Mouse (Mus musculus): ENCODE data around the gene Sacs. TPM values are rescaled to one million over a fixed set of nuclear protein-coding genes. Genes with fewer than 3 reads are reported as not detected.

Sacs gene
- polyA plus RNA-seq, 1 experiment from 2014 or later, result 2.4 TPM

DNA sequence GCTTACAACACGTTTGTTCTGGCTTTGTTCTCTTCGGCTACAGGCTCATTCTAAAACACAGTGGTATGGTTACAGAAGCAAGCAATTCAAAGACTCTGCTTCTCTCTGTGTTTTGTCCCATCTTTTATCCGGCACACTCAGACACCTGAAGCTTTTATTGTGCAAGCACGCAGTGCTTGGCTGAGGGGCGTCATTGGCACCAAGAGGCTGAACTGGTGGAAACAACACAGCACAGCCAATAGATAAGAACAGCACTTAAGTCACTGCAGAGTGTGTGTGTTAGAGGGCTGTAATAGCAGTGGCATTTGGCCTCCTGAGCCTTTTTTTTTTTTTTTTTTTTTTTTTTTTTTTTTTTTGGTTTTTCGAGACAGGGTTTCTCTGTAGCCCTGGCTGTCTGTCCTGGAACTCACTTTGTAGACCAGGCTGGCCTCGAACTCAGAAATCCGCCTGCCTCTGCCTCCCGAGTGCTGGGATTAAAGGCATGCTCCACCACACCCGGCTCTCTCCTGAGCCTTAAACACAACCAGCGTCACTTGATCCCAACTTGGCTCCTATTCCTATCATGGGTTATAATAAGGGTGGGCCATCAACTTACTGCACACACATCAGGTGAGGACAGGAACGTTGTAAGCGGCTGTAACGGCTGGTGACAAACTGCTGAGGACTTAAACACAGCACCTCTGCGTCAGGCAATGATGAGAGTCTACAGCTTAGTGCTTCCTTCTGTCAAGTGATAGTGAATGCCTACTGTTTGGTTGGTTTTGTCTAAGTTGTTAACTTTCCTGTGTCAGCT, 114.5 kb downstream of the Sacs start:
- Histone ChIP-seq H3K27ac (no peak overlapping the region), H3K36me3 (no peaks in the 10 kb centered on the region), H3K4me2 (no peak overlapping the region), H3K27me3 (no peaks in the 10 kb centered on the region), H3K9ac (no peak overlapping the region), H3K4me1 (no peaks in the 10 kb centered on the region), H3K4me3 (no peak overlapping the region), H3K9me3 (no peaks in the 10 kb centered on the region; the same call in 1 of the 2 replicates)
- ATAC-seq (ENCODE audit: insufficient number of reproducible peaks, low FRiP score, low TSS enrichment, low read depth), result no peak
- 81% methylated on average over 15 of the region's 15 CpGs for WGBS

DNA sequence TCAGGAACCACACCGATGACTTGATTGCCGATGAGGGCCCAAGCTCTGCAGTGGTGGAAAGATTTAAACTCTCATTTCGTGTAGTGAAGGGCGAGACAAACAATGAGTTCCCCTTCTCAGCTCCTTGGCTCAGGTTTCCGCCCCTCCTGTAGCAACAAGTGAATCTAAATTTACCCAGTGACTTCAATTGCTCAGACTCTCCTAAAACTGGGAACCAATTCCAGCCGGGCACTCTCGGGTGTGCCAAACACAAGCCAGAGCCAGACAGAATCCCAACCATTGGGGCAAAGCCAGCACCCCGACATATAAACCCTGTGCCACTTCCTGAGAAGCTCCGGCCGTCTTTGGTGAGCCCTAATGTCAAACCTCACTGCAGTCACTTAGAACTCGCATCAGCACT, 120.1 kb downstream of the Sacs start, which contains the start of gene Sgcg:
TSS of gene Sgcg (minus strand) at position 139 of the 400 bp plus-strand sequence.
- Histone ChIP-seq H3K4me1 (no peaks in the 10 kb centered on the region; the same call in 1 of the 2 replicates), H3K9me3 (no peaks in the 10 kb centered on the region), H3K9ac (no peak within 1 kb of the TSS), H3K4me2 (no peak within 1 kb of the TSS), H3K4me3 (no peak within 1 kb of the TSS), H3K36me3 (no peaks in the 10 kb centered on the region), H3K27me3 (no peaks in the 10 kb centered on the region), H3K27ac (no peak within 1 kb of the TSS)
- no peak for ATAC-seq (ENCODE audit: insufficient number of reproducible peaks, low FRiP score, low TSS enrichment, low read depth)
- 34% methylated on average over 11 of the region's 11 CpGs for WGBS

DNA sequence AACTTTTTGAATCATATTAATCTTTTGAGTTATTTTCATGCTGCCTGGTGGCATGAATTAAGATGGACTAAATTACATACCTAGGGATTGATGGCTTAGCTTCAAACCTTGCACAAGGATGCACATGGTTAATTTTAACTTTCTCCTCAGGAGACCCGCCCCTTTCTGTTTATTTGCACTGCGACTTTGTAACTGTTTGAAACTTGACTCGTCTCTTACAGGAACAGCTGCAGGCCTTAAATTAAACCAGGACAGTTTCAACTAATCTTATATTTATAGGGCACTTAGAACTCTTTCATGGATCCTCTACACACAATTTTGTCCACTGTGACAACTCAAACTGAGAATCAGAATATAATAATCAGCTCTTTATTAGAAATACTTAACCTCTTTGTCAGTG, 120.8 kb downstream of the Sacs start:
- Histone ChIP-seq H3K27ac (no peak overlapping the region), H3K9me3 (no peaks in the 10 kb centered on the region), H3K36me3 (no peaks in the 10 kb centered on the region), H3K4me2 (no peak overlapping the region), H3K9ac (no peak overlapping the region), H3K4me3 (no peak overlapping the region), H3K4me1 (no peaks in the 10 kb centered on the region; the same call in 1 of the 2 replicates), H3K27me3 (no peaks in the 10 kb centered on the region)
- WGBS, result 6% methylated on average over 3 of the region's 3 CpGs
- no peak for ATAC-seq (ENCODE audit: insufficient number of reproducible peaks, low FRiP score, low TSS enrichment, low read depth)

DNA sequence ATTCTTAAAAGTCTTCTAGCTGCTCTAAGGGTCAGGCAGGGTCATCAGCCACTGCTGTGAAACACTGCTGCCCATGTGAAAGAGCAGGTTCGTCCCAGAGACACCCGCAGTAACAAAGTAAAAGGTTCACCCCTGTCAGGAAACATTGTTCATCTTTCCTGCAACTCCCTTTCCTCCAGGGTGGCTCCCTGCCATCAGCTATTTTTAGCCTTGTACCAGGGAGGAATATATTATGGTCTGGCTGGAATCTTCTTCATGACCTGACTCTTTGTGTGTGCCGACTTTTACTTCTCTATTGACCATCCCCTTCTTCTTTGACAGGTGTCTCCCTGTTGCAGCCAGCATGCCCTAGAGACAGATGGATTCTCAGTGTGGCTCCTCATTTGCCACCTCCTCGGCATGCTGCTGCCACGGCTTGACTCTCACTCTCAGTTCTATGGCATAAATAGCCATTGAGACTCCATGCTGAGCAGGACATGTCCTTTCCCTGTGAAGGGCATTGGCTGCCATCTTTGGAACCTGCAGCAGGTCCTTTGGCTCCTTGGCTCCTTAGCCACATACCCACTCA, 129.7 kb downstream of the Sacs start:
- Histone ChIP-seq H3K36me3 (no peaks in the 10 kb centered on the region), H3K27ac (no peak overlapping the region), H3K9ac (no peak overlapping the region), H3K27me3 (peaks cover 6% of the 10 kb centered on the region; the same call in 1 of the 2 replicates), H3K4me3 (no peak overlapping the region), H3K9me3 (no peaks in the 10 kb centered on the region), H3K4me1 (no peaks in the 10 kb centered on the region), H3K4me2 (no peak overlapping the region)
- no peak for ATAC-seq (ENCODE audit: insufficient number of reproducible peaks, low FRiP score, low TSS enrichment, low read depth)
- 77% methylated on average over 5 of the region's 5 CpGs for WGBS

DNA sequence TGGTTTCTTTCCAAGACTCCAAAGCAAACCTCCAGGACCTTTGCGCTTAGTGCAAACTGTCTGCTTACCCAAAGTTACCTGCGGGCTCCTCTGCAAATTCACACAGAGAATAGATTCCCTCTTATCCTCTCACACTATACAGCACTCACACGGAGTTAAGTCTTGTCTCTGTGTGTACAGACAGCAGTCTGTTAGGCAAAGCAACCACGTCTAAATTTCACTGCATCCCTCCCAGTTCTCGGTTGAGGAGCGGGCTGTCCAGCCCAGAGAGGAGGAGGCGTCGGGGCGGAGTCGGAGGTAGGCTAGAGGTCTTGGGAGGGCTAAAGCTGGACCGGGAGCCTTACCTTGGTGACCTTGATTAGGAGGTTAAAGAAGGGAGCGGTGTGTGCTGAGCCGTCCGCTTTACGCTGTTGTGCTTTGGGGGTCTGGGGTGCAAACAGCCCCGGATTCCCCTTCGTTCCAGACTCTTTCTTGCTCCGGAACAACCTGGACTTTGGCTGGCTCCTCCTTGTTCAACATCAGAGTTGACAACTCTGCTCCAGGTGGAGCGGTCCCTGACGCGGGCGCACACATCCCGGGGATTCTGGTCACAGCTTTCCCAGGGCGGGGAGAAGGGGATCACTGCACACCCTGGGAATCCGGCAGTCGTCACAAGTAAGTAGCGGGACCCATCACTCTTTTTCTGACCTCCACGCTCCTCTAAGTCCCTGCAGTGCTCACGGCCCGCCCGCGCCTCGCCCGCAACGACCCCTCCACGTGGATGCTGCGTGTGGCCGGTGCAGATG, 136.3 kb downstream of the Sacs start:
- Histone ChIP-seq H3K27me3 (peaks cover 33% of the 10 kb centered on the region), H3K4me2 (peak overlapping the region; percentile 37), H3K9me3 (no peaks in the 10 kb centered on the region), H3K36me3 (no peaks in the 10 kb centered on the region), H3K27ac (no peak overlapping the region), H3K4me3 (peak overlapping the region; percentile 21), H3K4me1 (peaks cover 9% of the 10 kb centered on the region), H3K9ac (no peak overlapping the region)
- no peak for ATAC-seq (ENCODE audit: insufficient number of reproducible peaks, low FRiP score, low TSS enrichment, low read depth)
- 10% methylated on average over 38 of the region's 38 CpGs for whole genome bisulfite sequencing

DNA sequence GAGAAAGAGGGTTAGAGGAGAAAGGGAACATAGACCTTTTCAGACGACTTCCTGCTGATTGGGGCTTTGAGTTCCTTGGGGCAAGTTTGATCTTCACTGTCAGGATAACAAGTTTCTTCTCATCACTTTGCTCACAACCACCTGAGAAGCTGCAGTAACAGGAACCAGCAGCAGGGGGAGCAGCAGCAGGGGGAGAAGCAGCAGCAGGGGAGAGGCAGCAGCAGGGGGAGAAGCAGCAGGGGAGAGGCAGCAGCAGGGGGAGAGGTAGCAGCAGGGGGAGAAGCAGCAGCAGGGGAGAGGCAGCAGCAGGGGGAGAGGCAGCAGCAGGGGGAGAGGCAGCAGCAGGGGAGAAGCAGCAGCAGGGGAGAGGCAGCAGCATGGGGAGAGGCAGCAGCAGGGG, 139.0 kb downstream of the Sacs start:
- whole genome bisulfite sequencing, result 39% methylated on average over 1 of the region's 1 CpGs
- Histone ChIP-seq H3K36me3 (no peaks in the 10 kb centered on the region), H3K9me3 (no peaks in the 10 kb centered on the region), H3K4me3 (no peak overlapping the region), H3K4me1 (peaks cover 9% of the 10 kb centered on the region), H3K27me3 (peaks cover 28% of the 10 kb centered on the region), H3K27ac (no peak overlapping the region), H3K9ac (no peak overlapping the region), H3K4me2 (no peak overlapping the region)
- no peak for ATAC-seq (ENCODE audit: insufficient number of reproducible peaks, low FRiP score, low TSS enrichment, low read depth)

DNA sequence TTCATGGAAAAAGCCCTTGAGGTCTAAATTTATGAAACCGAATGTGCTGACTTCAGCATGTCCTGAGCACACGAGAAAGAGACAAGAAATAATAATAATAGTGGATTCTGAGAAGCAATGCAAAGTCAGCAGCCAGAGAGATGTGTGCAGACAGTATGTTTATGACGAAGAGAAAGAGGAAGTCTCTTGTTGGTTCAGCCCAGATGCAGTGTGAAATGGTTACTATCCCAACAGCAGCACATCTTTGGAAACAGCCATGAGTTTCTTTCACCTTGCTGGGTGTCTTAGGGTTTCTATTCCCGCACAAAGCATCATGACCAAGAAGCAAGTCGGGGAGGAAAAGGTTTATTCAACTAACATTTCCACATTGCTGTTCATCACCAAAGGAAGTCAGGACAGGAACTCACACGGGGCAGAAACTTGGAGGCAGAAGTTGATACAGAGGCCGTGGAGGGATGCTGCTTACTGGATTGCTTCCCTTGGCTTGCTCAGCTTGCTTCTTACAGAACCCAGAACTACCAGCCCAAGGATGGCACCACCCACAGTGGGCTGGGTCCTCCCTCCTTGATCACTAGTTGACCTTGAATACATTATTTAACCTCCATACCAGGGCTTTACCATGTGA, 140.5 kb downstream of the Sacs start:
- Histone ChIP-seq H3K27ac (no peak overlapping the region), H3K4me3 (no peak overlapping the region), H3K9ac (no peak overlapping the region), H3K36me3 (no peaks in the 10 kb centered on the region), H3K9me3 (no peaks in the 10 kb centered on the region), H3K4me1 (peaks cover 9% of the 10 kb centered on the region), H3K4me2 (no peak overlapping the region), H3K27me3 (peaks cover 25% of the 10 kb centered on the region)
- 81% methylated on average over 7 of the region's 7 CpGs for WGBS
- no peak for ATAC-seq (ENCODE audit: insufficient number of reproducible peaks, low FRiP score, low TSS enrichment, low read depth)

DNA sequence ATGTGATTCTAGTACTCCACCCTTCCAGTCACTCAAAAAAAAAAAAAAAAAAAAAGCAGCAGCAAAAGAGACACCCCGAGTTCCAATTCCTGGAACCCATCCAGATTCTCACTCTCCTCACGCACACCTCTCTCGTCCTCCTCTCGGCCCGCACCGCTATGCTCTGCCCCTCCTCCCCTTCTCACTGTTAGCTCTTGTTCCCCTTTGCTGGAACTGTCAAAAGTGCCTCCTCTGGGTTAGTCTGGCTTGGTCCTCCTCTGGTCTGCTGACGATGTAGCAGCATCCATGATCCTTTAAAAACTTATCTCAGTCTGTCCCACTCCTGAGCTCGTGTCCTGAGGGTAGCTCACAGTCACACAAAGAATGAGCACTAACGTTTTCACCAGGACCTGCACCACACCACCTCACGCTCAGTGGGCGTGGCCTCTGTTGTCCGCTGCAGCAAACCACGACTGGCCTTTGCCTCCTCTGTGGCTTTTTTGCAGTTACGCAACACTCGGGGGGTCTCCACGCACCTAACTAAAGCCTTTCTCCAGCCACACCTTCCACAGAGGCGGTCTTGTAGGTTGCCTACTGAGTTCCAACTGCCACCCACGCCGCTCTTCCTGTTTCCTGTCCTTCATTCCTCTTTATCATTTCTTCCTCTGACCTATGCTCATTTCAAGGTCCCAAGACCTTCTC, 150.5 kb downstream of the Sacs start:
- no peak overlapping the region for H3K9ac ChIP-seq
- no peaks in the 10 kb centered on the region for H3K9me3 ChIP-seq
- no peaks in the 10 kb centered on the region for H3K27me3 ChIP-seq
- no peaks in the 10 kb centered on the region for H3K36me3 ChIP-seq
- no peak overlapping the region for H3K4me3 ChIP-seq
- H3K27ac ChIP-seq, result no peak overlapping the region
- no peak overlapping the region for H3K4me2 ChIP-seq
- 0 out of 2 replicates have a peak, but pooled peaks cover 4% of the 10 kb centered on the region for H3K4me1 ChIP-seq
- no peak for ATAC-seq (ENCODE audit: insufficient number of reproducible peaks, low FRiP score, low TSS enrichment, low read depth)
- WGBS, result 57% methylated on average over 19 of the region's 19 CpGs

Other genes with a start within 250 kb of the Sacs start
- 63.3 and 67.0 TPM in 2 replicates for gene Tnfrsf19, start 92.0 kb upstream of the Sacs start, polyA plus RNA-seq (2015; fragmentation: Nextera tagmentation; extraction: Ambion mirVana)
- gene Sgcg, start 120.0 kb downstream of the Sacs start, polyA plus RNA-seq (2015; fragmentation: Nextera tagmentation; extraction: Ambion mirVana), result 9.3 and 23.0 TPM in 2 replicates
- gene Arl11, start 171.3 kb downstream of the Sacs start, polyA plus RNA-seq (2015; fragmentation: Nextera tagmentation; extraction: Ambion mirVana), result 0.87 and 1.7 TPM in 2 replicates
- 10.4 and 13.4 TPM in 2 replicates for gene Ebpl, start 222.0 kb downstream of the Sacs start, polyA plus RNA-seq (2015; fragmentation: Nextera tagmentation; extraction: Ambion mirVana)

Data from limb, embryonic 15.5 days (tissue).